Mouse (Mus musculus): ENCODE measurements around the gene Naaladl2.
"Not testable (repeated sequence)": the region's sequence is repeated elsewhere in the genome, so short reads cannot be mapped to it uniquely, and the experiment has no call there.

Naaladl2 gene

DNA sequence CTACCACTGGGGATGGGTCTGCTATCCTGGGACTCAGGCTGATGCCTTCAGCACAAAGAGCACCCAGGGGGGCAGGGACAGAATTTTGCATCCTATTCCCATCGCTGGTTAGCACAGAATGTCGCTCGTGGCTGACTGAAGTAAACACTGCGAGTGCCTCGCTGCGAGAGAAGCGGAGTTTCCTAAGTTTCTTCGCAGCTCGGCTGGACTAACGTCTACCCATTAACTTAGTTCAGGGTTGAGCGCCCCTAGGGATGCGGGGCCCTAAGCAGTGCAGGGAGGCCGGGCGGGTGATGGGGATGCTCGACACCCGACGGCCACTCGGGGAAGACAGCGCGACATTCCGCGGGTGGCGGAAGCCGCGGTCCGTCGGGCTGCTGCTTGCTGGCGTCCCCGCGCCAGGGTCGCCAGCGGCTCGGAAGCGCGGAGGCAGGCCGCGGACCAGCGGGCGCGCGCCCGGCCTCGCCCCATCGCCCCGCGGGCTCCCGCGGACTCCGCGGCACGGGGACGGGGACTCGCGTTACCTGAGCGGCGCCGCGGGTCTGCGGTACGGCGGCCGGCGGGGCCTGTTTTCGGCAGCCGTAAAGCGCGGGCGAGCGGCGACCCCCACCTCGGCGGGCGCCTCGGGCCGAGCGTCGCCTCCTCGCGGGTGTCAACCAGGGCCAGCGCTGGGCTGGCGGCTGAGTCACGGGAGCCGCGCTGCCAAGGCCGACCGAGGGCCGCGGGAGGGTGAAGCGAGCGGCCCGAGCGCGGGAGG lies at the start of gene Naaladl2:
TSS of gene Naaladl2 (minus strand) at position 707 of the 757 bp plus-strand sequence.
- in situ Hi-C loops (cut with MboI, MseI) = no loop called here

DNA sequence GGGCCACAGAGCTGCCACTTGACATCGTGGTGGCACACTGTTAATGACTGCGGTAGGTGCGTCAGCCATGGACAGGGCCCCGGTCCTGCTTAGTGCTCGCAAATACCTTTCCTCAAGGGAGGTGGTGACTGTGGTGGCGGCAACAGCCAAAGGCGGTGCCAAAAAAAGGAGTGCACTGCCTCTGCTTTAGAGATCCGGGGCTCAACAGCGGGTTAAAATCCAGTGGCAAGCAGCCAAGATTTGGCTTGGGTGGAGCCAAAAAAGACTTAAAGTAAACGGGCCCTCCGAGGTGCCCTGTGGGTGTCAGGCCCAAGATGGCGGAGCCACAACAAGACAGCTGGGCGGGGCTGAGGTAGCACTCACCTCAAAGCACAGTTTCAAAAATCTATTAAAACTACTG lies 7.7 kb upstream of the Naaladl2 start:
- in situ Hi-C loops (cut with MboI, MseI) = no loop called here

DNA sequence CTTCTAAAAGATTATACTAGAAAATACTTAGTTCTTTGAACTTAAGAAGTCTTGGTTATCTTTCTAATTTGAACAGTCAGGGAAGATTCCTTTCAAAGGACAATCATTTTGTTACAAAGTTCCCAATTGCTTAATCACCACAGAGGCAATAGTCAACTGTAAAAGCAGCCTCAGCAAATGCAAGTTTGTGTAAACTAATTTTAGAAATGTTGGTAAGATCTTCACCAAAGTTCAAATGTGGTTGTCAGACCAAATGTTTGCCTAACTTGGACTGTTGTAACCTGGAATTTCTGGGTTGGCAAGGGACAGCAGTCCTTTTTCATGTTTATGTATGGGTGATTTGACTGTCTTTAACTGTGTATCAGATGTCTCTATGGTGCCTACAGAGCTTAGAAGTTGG lies 3.2 kb upstream of the Naaladl2 start:
- in situ Hi-C loops (cut with MboI, MseI) = no loop called here

DNA sequence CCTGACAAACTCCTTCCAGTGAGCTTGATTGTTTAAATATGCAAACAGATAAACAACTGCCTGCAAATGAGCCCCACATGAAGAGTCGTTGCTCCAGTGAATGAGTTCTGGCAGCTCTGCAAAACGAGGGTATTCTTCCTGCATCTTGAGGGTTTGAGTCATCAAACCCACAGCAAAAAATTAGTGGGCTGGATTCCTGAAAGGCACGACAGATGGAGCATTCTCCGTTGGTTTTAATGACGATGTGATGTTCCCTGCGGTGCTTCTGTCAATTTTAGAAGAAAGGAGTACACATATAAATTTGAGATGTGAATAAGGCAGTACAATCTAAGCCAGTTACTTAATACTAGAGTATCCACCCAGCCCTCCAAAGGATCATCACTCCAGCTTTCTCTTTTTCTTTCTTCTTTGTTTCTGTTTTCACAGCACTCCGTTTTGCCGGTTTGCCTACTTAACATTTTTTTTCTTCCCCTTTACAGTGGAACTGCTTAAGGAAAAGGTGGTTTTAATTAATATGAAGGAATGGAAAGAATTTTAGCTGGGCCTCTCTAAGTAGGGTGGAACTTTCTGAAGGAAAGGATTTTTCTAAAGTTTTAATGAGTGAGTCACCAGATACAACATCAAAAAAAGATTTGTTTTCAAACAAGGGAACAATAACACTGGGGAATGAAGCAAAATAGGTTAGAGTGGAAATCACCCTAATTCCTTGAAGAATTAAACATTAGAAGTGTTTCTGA lies 1.1 kb upstream of the Naaladl2 start:
- in situ Hi-C loops (cut with MboI, MseI) = no loop called here

DNA sequence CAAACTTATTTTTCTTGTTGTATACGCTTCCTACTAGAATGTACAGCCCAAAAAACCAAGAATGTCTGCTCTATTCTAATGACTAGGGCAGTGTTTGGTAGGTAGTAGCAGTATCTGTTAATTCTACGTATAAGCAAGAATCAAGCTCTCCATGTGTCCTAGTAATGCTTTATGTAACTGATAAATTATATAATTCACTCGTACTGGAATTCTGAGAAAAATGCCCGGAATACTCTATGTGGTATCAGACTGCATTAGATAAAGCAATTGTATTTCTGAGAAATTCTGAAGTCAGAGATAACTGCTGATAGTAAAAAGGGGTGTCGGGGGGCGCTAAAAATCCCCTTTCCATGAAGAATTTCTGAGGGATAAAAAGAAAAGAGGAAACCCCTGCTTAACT lies 950 bp downstream of the Naaladl2 start:
- in situ Hi-C loops (cut with MboI, MseI) = no loop called here

DNA sequence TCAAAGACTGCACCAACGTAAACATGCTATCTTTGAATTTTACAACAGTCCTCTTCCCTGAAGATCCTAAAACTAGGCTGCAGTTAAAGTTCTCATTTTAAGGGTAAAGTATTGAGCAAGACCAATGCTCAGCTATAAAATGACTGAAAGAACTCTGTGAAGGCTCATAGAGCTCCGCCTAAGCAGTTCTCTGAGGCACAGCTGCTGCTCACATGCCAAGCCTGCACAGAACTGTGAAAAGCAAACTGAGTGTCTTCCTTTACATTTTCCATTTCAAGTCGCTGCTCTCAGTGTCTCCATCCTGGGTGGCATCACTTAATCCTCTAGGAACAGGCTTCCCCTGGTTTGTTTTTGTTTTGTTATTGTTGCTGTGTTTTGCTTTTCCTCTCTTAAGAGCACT lies 12.2 kb downstream of the Naaladl2 start:
- in situ Hi-C loops (cut with MboI, MseI) = no loop called here

DNA sequence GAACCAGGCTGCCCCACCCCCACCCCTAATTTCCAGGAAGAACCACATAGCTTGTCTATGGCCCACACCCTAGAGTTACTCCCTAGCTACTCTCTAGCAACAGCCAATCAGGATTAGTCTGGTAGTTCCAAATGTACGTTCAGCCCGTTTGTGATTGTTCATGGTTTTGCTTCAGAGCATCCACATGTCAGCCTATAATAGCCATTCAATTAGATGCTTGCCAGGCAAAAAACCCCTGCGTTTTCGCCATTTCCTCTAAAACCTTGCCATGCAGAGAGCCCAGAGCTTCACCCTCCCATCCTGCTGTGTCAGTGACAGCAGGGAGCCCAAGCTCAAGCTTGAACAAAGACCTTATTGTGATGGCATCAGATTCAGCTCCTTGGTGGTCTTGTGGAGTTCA lies 16.2 kb downstream of the Naaladl2 start:
- in situ Hi-C loops (cut with MboI, MseI) = no loop called here

DNA sequence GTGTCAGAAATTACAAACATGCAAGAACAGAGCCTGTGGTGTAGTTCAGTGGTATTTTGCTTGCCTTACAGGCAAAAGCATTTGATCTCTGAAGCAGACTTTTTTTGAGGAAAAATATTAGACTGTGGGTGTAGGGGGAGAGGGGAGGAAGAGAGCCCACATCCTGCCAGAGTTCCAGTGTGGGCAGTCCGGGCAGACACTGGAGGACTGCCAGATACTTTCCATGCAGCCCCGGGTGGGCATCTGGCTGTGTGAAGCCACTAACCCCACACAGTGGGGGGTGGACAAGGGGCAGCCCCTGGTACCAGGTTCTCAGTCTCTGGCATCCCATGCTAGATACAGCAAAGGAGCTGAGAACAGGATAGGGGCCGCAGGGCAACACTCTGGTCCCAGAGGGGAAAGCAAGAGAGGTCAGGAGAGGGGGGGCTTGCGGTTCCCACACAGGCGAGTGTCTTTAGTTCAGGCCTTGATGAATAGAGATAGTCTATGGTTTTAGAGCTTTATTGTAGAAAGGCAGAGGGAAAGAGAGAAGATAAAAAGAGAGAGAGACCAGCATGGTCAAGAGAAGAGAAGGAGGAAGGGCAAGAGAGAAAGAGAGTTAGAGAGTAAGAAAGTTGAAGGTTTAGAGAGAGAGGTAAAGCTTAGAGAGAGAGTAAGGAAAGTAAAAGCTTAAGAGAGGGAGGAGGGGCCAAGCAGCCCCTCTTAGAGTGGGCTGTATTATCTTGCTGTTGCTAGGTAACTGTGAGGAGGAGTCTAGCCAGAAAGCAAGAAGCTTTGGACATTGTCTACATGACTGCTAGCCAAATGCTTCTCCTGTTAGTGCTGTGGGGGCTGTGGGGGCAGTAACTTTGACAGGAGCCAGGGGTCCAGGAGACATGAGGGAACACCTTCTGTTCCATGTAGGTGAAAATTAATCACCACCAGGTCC lies 18.9 kb downstream of the Naaladl2 start:
- in situ Hi-C loops (cut with MboI, MseI) = no loop called here

DNA sequence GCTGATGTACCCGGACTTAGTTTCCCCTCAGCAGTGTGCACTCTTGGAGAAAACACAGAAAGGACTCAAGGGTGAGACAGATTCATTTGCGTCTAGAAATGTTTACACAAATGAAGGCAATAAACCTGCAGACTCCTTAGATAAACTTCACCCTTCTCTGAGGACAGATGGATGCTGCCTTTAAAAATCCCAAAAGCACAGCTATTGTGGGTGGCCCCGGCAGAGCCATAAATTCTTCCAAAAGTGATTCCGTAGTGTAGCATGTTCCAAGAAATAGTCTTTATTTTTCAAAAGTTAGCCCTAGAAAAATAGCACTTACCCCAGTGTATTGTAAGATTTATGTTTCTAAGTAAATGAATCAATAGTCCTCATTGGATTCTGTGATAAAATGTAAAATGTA lies 31.0 kb downstream of the Naaladl2 start:
- in situ Hi-C loops (cut with MboI, MseI) = no loop called here

DNA sequence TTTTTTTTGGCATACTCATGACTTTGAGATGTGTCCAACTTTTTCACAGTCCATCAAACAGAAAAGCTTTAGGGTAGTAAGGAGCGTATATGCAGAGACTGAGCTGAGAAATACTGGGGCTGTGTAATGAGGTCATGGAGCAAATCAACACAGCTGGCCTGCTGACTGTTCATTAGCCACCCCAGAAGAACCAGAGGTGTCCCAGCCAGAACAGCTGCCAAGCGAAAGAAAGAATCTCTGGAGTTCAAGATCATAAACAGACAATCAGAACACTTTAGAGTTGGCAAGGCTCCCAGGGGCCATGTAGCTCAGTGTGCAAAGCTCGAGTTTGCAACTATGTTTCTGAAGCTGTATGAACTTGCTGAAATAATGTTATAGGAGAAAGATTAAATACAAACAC lies 35.1 kb downstream of the Naaladl2 start:
- in situ Hi-C loops (cut with MboI, MseI) = no loop called here

DNA sequence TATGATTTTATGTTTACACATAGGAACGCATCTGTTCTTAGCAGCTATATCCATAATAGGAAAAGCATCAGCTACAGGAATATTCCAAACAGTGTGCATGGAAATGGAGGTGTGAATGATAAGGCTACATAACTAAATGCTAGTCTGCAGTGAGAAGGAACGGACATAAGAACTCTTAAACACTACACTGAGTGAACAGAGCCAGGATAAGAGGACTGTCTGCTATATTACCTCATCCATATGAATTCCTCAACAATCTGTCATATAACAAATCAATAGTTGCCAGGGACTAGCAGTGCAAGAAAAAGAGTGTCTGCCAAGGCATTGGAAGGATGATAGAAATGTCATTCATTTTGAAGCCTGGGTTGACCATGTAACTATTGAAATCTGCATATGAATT lies 51.1 kb downstream of the Naaladl2 start:
- in situ Hi-C loops (cut with MboI, MseI) = no loop called here

DNA sequence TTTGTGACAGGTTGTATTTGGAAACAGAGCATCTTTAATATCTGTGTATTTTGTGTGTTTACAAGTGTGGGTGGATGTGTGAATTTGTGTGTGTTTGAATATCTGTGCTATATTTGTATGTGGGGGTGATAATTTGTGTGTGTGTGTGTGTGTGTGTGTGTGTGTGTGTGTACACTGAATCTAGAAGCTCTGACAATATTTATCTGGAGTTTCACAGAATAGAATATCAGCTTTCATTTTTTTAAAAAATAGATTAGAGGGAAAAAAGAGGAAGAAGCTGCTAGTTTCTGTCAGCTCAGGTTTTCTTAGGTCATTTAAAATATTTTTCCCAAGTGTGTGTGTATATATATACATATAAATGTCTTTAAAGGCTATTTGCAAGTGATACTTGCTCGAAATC lies 68.3 kb downstream of the Naaladl2 start:
- in situ Hi-C loops (cut with MboI, MseI) = no loop called here

DNA sequence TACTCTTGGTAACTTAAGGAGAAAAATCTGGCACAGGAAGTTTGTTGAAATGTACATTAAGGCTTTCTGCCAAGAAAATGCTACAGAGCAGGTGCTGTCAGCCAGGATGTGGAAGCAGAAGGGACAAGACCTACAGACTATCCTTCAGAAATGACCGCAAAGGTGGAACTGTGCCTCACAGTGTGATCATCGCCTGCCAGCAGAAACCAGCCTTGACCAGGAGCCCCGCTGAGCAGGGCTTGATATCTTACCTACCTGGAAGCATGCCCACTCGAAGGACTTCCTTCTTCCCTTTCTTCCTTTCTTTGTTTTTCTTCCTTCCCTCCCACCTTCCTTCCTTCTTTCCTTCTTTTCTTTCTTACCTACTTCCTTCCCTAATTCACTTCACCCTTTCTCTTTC lies 69.8 kb downstream of the Naaladl2 start:
- in situ Hi-C loops (cut with MboI, MseI) = no loop called here

DNA sequence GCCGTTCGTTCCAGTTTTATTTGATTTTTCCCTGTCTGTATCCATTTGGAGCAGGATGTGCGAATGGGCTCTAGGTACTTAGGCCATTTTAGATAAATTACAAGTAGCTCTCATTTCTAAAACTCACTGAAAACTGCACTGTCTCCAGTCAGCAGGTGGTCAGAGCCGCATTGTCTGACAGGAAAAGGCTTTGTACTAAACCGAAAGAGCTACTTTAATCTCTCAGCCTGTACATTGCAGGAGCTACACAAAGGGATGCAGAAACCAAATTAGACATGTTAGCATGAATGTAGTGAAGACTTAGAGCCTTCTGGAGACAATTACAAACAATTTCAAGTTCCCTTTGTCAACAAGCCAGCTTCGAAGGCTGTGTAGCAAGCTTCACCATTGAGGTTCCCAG lies 70.2 kb downstream of the Naaladl2 start:
- in situ Hi-C loops (cut with MboI, MseI) = no loop called here

DNA sequence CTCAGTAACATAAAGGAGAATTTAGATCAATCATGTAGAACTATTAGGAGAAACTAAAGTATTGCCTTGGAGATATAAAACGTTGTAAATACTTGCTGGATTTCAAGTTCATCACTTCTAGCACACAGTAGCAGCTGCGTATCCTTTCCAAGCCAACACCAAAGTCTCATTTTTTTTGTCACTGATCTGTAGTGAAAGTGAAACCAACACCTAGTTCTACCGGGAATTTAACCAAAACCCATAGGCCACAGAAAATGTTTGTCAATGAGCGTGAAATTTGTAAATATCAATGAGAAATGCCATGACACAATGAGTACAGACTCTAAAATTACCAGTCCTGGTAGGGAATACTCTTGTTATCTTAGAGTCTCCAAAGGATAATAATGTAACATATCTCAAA lies 80.8 kb downstream of the Naaladl2 start:
- in situ Hi-C loops (cut with MboI, MseI) = no loop called here

DNA sequence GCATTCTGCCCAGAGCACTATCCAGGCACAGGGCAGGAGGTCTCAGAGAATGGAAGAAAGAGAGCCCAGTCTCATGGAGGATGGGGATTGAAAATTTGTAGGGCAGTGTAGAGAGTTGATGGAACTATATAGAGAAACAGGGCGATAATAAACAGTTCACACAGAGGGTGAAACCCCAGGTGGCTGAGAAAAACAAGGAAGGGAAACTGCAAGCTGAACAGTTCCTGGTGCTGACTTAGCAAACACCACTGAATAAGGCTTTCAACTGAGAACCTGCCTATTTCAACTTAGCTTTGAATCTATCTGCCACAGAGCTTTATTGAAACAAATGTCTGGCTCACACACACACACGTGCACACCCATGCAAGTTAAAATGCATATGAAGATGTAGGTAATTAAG lies 91.1 kb downstream of the Naaladl2 start:
- in situ Hi-C loops (cut with MboI, MseI) = no loop called here

DNA sequence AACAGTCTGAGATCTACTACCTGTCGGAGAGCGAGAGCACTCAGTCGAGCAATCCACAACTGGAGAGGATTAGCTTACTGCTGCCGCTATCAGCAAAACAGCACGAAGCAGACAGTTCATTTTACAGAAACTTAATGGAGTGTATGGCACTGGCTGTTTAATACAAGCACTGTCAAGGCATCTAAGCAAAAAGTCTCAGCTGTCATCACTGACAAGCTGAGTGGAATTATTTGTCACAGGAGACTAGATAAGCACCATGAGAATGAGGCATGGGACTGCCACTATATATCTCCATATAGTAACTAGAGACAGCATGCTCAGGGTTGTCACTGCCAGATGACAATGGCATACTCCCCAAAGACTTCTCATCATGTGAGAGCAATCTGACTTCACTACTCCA lies 124.1 kb downstream of the Naaladl2 start:
- in situ Hi-C loops (cut with MboI, MseI) = no loop called here

DNA sequence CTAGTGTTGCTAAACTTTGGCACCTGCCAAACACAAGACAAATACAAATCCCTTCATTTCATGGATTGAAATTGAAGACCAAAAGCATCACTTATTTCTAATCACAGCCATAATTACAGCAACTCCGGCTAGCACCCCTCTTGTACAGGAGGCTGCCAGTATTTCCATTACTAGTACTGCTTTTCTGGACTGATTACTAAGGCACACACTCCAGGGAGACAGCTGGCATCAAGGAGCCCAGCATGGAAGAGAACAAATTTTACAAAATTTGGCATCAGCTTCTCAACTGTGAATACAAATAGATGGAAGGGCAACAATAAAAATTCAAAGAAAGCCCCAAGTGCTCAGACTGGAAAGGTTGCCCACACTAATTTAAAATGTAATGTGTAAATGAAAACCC lies 133.3 kb downstream of the Naaladl2 start:
- in situ Hi-C loops (cut with MboI, MseI) = no loop called here

DNA sequence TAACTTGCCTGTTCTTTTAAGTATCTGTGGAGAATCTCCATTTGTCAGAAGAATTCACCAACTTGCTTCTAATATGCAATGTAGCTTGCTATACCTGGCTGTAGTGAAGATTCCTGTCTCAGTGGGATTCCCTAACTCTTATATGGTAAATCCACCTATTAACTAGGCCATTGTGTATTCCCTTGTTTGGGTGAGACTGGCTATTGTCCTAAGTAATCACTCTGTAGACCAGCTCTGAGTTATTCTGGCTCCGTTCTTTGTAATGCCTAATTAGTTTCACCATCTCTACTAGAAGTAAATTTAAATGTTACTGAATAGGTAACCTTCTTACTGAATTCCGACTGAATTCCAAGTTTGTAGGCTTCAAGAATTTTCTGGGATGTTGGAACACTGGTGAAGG lies 137.3 kb downstream of the Naaladl2 start:
- in situ Hi-C loops (cut with MboI, MseI) = not testable (repeated sequence)

DNA sequence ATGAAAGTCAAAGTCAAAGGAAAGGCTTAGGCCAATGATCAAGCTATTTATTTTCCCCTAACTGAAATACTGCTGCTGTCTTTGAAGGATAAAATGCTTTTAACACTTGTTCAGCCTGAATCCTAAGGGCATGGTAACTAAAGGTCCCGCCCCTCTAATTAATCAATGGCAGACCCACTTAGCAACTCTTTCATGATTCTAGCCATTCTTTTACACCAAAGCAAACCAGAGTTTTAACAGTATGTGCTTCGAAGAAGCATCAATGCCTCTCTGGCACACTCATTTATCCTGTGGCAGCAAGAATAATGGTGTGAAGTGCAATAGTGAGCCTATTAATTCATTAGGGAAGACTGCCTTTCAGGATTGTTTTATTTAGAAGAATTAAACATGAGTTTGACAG lies 151.5 kb downstream of the Naaladl2 start:
- in situ Hi-C loops (cut with MboI, MseI) = no loop called here

DNA sequence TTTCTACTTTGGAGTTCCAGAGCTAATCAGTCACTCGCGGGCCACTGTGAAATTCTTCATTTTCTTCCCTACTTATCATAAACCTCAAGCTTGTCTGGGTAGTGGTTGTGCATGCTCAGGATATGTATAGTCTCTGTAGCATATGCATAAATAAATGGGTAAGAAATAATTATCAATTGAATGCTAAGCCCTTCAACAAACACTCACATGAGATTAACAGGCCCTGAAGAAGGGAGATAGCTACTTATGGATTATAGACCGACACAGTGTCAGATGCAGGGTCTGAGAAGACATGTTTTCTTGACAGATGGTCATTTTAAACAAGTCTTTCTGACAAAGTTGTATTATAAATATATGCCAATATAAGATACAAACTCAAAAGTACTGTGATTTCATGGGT lies 152.0 kb downstream of the Naaladl2 start:
- in situ Hi-C loops (cut with MboI, MseI) = no loop called here

DNA sequence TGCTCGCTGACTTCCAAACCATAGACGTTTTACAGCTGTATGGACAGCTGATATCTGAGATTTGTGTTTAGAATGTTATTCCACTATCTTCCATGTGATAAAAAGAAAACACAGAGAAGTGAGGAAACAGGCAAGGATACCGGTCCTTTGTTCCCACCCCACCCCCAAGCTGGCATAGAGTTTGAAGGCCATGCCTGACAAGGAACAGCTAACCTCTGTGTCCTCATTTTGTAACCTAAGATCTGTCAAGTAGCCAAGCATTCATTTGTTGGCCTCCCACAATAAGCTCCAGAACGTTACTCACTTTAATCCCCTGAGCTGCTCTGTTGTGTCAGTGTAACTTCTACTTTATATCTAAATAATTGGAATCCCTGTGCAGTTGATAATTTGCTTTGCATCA lies 161.9 kb downstream of the Naaladl2 start:
- in situ Hi-C loops (cut with MboI, MseI) = no loop called here

Data from T-helper 1 cell (primary cell).